Mouse (Mus musculus) heart, embryonic 11.5 days (tissue): Measurements from ENCODE around the gene Fam234b. TPM values are rescaled to one million over a fixed set of nuclear protein-coding genes. Genes with fewer than 3 reads are reported as not detected.

Experiments used
- ATAC-seq: fragments of 200-750 bp; cut with Nextera tagmentation; replicated peaks from 2 replicates; pipeline ENCODE4 v1.8.0; 2017; ENCODE audit warnings: moderate library complexity; ENCODE audit not compliant: insufficient number of reproducible peaks, low FRiP score, low TSS enrichment
- H3K27ac ChIP-seq: fragments of 300-500 bp; sonication (generic); 2 replicates; pipeline ENCODE4 v1.5.1; 2014; ENCODE audit warnings: mild to moderate bottlenecking, low read depth, low read length
- H3K27me3 ChIP-seq: fragments of 300-500 bp; sonication (generic); 2 replicates; pipeline ENCODE4 v1.6.1; 2014; ENCODE audit warnings: mild to moderate bottlenecking, low read length, mixed read lengths; ENCODE audit not compliant: control insufficient read depth, insufficient read depth
- H3K36me3 ChIP-seq: fragments of 300-500 bp; sonication (generic); 2 replicates; pipeline ENCODE4 v1.6.1; 2014; ENCODE audit warnings: mild to moderate bottlenecking, low read length, moderate library complexity, mixed read lengths; ENCODE audit not compliant: control insufficient read depth, insufficient read depth
- H3K4me1 ChIP-seq: fragments of 300-500 bp; sonication (generic); 2 replicates; pipeline ENCODE4 v1.6.1; 2014; ENCODE audit warnings: low read length; ENCODE audit not compliant: control insufficient read depth, insufficient read depth
- H3K4me2 ChIP-seq: fragments of 300-500 bp; sonication (generic); 2 replicates; pipeline ENCODE4 v1.6.1; 2014; ENCODE audit warnings: mild to moderate bottlenecking, moderate library complexity
- H3K4me3 ChIP-seq: fragments of 300-500 bp; sonication (generic); 2 replicates; pipeline ENCODE4 v1.5.1; 2014; ENCODE audit warnings: low read depth, low read length
- H3K9ac ChIP-seq: fragments of 300-500 bp; sonication (generic); 2 replicates; pipeline ENCODE4 v1.6.1; 2014; ENCODE audit warnings: mild to moderate bottlenecking, low read depth, low read length, moderate library complexity
- H3K9me3 ChIP-seq: fragments of 300-500 bp; sonication (generic); replicated peaks from 2 replicates; pipeline ENCODE4 v1.6.1; 2016; ENCODE audit warnings: low read length; ENCODE audit not compliant: control insufficient read depth
- WGBS: fragments of 180-500 bp; shearing (Covaris S2); extraction: QIAGEN DNeasy Blood & Tissue Kit; methylation state at CpG from one replicate; pipeline ENCODE4 v1.1.7; 2014; ENCODE audit not compliant: insufficient replicate concordance; 5-methylcytosine and 5-hydroxymethylcytosine counted together
- polyA plus RNA-seq: library from polyadenylated mRNA; unstranded; fragments of >200 nt; fragmentation: Nextera tagmentation; extraction: Ambion mirVana; gene quantifications from 2 replicates; pipeline ENCODE4 v1.2.1, GENCODE M21; 2014

Fam234b gene
- 11.2 and 11.3 TPM in 2 replicates for polyA plus RNA-seq

GRCm38 (mm10) chr6:135197921-135198532 is at the start of gene Fam234b, which contains the start of gene Hebp1:
Gene Fam234b (plus strand): TSS chr6:135197977.
Gene Hebp1 (minus strand): TSS chr6:135198022.
- peaks cover 9% of the 10 kb centered on the region; the same call in 1 of the 2 replicates for H3K4me1 ChIP-seq
- no peaks in the 10 kb centered on the region for H3K36me3 ChIP-seq
- peak within 1 kb of the TSS; percentile 84 for H3K4me3 ChIP-seq
- peak within 1 kb of the TSS; percentile 79 for H3K27ac ChIP-seq
- H3K9ac ChIP-seq = peak within 1 kb of the TSS; percentile 87
- H3K27me3 ChIP-seq = no peaks in the 10 kb centered on the region; the same call in 1 of the 2 replicates
- H3K4me2 ChIP-seq = peak within 1 kb of the TSS; percentile 95
- peak; percentile 87 for ATAC-seq
- WGBS = under 1% methylated on average over 52 of the region's 52 CpGs
- no peaks in the 10 kb centered on the region for H3K9me3 ChIP-seq

GRCm38 (mm10) chr6:135148506-135148905 is 49.3 kb upstream of the Fam234b start:
- no peak overlapping the region for H3K4me2 ChIP-seq
- no peaks in the 10 kb centered on the region for H3K4me1 ChIP-seq
- no peaks in the 10 kb centered on the region for H3K9me3 ChIP-seq
- no peaks in the 10 kb centered on the region for H3K36me3 ChIP-seq
- H3K4me3 ChIP-seq = no peak overlapping the region
- no peak overlapping the region for H3K9ac ChIP-seq
- no peak overlapping the region for H3K27ac ChIP-seq
- no peak for ATAC-seq
- no peaks in the 10 kb centered on the region for H3K27me3 ChIP-seq
- 18% methylated on average over 1 of the region's 1 CpGs for WGBS

- Histone ChIP-seq H3K27me3 (no peaks in the 10 kb centered on the region), H3K4me1 (no peaks in the 10 kb centered on the region), H3K4me3 (no peak overlapping the region), H3K9ac (no peak overlapping the region), H3K9me3 (no peaks in the 10 kb centered on the region), H3K4me2 (no peak overlapping the region), H3K27ac (no peak overlapping the region), H3K36me3 (no peaks in the 10 kb centered on the region)
- no peak for ATAC-seq
- WGBS = 77% methylated on average over 4 of the region's 4 CpGs
These were observed 48.6 kb upstream of the Fam234b start for GRCm38 (mm10) chr6:135149175-135149574.

GRCm38 (mm10) chr6:135149722-135150121 is 48.1 kb upstream of the Fam234b start:
- no peak for ATAC-seq
- WGBS = 85% methylated on average over 4 of the region's 4 CpGs
- no peak overlapping the region for H3K27ac ChIP-seq

GRCm38 (mm10) chr6:135150311-135150710 is 47.5 kb upstream of the Fam234b start:
- H3K27me3 ChIP-seq = no peaks in the 10 kb centered on the region
- no peak overlapping the region for H3K27ac ChIP-seq
- 37% methylated on average over 5 of the region's 5 CpGs for WGBS
- no peaks in the 10 kb centered on the region for H3K4me1 ChIP-seq
- no peak overlapping the region for H3K4me2 ChIP-seq
- H3K9ac ChIP-seq = no peak overlapping the region
- no peaks in the 10 kb centered on the region for H3K36me3 ChIP-seq
- no peak for ATAC-seq
- no peaks in the 10 kb centered on the region for H3K9me3 ChIP-seq
- H3K4me3 ChIP-seq = no peak overlapping the region

More at GRCm38 (mm10) chr6:135149722-135150121, 48.1 kb upstream of the Fam234b start:
- no peak overlapping the region for H3K9ac ChIP-seq
- no peaks in the 10 kb centered on the region for H3K27me3 ChIP-seq
- no peaks in the 10 kb centered on the region for H3K4me1 ChIP-seq
- no peak overlapping the region for H3K4me3 ChIP-seq
- no peaks in the 10 kb centered on the region for H3K36me3 ChIP-seq
- no peaks in the 10 kb centered on the region for H3K9me3 ChIP-seq
- no peak overlapping the region for H3K4me2 ChIP-seq

GRCm38 (mm10) chr6:135153719-135154118 is 44.1 kb upstream of the Fam234b start:
- ATAC-seq = no peak
- Histone ChIP-seq H3K4me1 (0 out of 2 replicates have a peak, but pooled peaks cover 6% of the 10 kb centered on the region), H3K4me3 (no peak overlapping the region), H3K9ac (no peak overlapping the region), H3K27ac (no peak overlapping the region), H3K27me3 (no peaks in the 10 kb centered on the region), H3K36me3 (no peaks in the 10 kb centered on the region), H3K4me2 (no peak overlapping the region), H3K9me3 (no peaks in the 10 kb centered on the region)
- WGBS = 81% methylated on average over 5 of the region's 5 CpGs

GRCm38 (mm10) chr6:135156597-135156996 is 41.2 kb upstream of the Fam234b start:
- no peak overlapping the region for H3K4me3 ChIP-seq
- no peak overlapping the region for H3K4me2 ChIP-seq
- ATAC-seq = no peak
- H3K36me3 ChIP-seq = no peaks in the 10 kb centered on the region
- 0 out of 2 replicates have a peak, but pooled peaks cover 6% of the 10 kb centered on the region for H3K4me1 ChIP-seq
- no peaks in the 10 kb centered on the region for H3K27me3 ChIP-seq
- no peaks in the 10 kb centered on the region for H3K9me3 ChIP-seq
- no peak overlapping the region for H3K27ac ChIP-seq
- 54% methylated on average over 8 of the region's 8 CpGs for WGBS
- no peak overlapping the region for H3K9ac ChIP-seq

GRCm38 (mm10) chr6:135157496-135157895 is 40.3 kb upstream of the Fam234b start:
- H3K36me3 ChIP-seq = no peaks in the 10 kb centered on the region
- no peak overlapping the region for H3K9ac ChIP-seq
- H3K27me3 ChIP-seq = no peaks in the 10 kb centered on the region
- H3K4me1 ChIP-seq = 0 out of 2 replicates have a peak, but pooled peaks cover 6% of the 10 kb centered on the region
- H3K27ac ChIP-seq = no peak overlapping the region
- no peak overlapping the region for H3K4me3 ChIP-seq
- no peaks in the 10 kb centered on the region for H3K9me3 ChIP-seq
- WGBS = 45% methylated on average over 4 of the region's 4 CpGs
- H3K4me2 ChIP-seq = no peak overlapping the region
- no peak for ATAC-seq

GRCm38 (mm10) chr6:135158509-135158908 is 39.3 kb upstream of the Fam234b start:
- Histone ChIP-seq H3K36me3 (no peaks in the 10 kb centered on the region), H3K27me3 (no peaks in the 10 kb centered on the region), H3K9me3 (no peaks in the 10 kb centered on the region), H3K4me1 (peaks cover 11% of the 10 kb centered on the region; the same call in 1 of the 2 replicates), H3K4me2 (no peak overlapping the region), H3K27ac (no peak overlapping the region), H3K4me3 (no peak overlapping the region), H3K9ac (no peak overlapping the region)
- WGBS = 59% methylated on average over 4 of the region's 4 CpGs
- no peak for ATAC-seq
